Mouse (Mus musculus) left cerebral cortex, postnatal 36 days (tissue): ENCODE results near the gene Ly75. TPM values are rescaled to one million over a fixed set of nuclear protein-coding genes. Genes with fewer than 3 reads are reported as not detected.

Experiments
- DNase-seq, 2 experiments: peaks; one replicate each; pipeline ENCODE4 v3.0.0; 2021 to 2022; ENCODE audit warnings: low spot score in 2 of 2, mixed read lengths in 1 of 2
- intact Hi-C: fragments of 180-260 bp; cut with DNase I; formaldehyde crosslinking; loops from one replicate; pipeline ENCODE4 v1.15.1; 2025
- total RNA-seq, 2 experiments: library from RNA; stranded (reverse); gene quantifications; 2 replicates each; pipeline ENCODE4 v1.2.3; 2021

Gene Ly75
- 1 to 10 TPM; 1.2 to 1.6 TPM for total RNA-seq

DNA sequence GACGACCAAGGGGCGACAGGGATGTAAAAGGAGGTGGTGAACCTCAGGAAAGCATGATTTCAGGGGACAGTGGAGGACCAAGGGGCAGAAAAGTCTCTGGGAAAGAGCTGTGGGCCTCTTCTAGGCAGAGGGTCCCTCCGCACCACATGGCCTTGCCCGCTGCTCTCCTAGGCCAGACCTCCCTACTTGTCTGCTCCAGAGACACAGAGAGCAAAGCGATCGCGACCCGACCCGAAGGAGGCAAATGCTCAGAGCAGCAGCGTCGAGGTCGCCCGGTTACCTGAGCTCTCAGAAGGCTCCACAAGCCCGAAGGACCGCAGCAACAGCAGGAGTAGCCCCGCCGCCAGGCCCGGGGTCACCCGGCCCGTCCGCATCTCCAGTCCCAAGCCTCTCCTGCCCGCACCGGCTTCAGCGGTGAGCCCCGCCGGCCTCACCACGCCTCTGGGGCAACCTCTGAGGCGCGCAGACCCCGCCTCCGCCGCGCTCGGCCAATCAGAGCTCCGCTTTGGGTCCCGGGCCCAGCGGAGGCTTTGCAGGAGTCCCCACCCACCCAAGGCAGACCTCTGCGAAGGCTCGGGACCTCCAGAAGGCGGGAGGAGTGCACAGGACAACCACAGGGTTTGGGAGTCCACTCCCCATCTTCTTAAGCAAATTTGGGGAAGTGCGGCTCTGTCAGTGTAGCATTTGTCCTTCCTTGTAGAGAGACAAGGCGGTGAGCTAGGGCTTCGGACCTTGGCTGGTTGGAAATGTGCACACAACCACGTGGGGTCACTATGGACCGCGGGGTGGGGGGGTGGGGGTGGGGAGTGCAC lies at the start of gene Ly75:
TSS of gene Ly75 (minus strand) at position 446 of the 812 bp plus-strand sequence.
- intact Hi-C loops: no loop called here
- DNase-seq: peak; percentile 12 to 53

DNA sequence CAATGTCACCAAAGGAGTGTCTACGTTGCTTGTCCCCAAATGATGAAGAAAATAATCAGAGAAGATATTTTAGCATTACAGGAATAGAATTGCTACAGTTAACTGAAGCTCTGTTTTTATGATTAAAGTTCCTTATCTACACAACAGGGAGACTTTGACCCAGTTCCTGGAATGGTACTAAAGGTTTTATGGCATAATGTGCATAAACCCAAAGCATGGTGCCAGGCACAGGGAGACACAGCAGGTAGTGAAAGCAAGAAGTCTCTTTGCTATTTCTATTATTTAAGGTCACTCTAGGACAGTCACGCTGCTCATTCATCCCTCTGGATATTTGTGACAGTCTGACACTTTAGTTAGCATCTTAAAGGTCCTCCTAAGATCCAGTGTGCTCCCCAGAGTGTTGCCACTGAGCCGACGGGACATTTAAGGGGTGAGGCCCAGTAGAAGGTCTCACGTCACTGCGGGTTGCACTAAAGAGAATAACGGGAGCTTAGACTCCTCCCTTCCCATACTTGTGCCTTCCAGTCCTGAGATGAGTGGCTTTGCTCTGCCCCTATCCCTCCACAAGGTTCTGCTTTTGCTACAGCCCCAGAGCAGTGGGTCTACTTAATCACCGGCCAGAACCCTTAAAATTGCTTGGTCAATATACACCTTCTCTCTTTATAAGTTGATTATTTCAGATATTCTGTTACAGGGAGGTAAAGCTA lies 47.4 kb upstream of the Ly75 start:
- no peak for DNase-seq
- intact Hi-C loops: no loop called here

DNA sequence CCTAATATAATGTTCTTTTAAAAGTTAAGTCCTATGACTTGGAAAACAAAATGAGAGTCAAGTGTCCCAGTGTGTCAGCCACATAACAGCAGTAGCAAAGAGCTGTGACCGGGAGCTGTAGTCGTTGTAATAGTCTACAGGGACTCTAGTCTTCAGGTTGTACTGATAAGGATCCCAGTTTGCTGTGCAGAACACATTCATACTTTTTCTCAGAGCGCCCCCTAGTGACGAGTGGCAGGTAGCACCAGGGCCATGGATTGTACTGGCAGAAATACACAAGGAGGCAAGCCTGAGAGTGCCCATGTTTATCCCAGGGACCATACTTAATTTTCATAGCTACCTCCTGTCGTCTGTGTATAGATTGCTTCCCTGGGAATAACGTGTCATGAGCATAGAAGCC lies 35.0 kb upstream of the Ly75 start:
- DNase-seq: peak; percentile 57 to 69
- intact Hi-C loops: loop anchor here (10.0 kb wide), 1 partner anchor 883 kb away; no protein-coding TSS in a partner anchor

DNA sequence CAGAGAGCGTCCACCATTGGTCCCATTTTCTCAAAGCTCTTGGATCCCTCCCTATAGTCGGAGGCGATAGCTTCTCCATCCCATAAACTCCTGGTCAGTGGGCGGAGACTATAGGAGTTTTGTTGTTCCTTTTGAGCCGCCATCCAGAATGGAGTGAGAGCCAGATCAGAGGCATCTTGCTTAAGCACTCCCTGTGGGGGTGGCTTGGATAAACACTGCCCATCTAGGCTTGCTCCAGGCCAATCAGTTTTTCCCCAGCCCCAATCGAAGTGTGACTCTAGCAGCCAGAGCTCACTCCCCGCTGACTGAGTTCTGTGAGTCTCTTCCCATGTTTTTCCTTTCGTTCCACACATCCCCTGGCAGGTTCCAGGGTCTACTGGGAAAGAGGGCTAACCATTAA lies 31.2 kb upstream of the Ly75 start:
- intact Hi-C loops: loop anchor here (10.0 kb wide), 1 partner anchor 880 kb away; no protein-coding TSS in a partner anchor
- no peak for DNase-seq

DNA sequence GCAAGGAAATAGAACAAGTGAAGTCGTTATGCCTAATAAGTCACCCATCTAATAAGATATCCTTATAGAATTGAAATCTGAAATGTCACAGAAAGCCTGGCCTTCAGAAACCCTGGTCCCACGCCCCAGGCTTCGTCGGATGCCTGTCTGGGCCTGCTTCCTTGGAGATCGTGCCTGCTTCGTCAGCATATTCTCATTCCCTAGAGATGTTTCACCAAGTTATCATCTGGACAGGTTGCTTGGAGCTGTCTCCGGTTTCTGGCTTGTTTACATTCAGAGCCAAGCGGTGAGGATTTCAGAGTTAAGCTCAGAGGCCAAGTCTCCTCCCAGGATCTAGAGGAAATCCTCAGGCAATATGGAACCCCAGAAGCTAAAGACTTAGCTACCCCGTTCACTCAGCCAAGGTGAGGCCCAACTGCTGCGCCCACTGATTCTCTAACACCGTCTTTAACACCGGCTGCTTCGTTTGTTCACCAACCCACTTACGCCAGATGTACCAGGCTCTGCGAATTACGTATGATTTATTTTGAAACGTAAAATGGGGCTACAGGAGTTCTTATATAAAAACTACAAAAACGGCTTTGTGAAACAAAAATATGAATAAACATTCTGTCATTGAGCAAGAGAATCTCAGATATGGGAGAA lies 30.0 kb upstream of the Ly75 start:
- DNase-seq: peak; percentile 21 to 52
- intact Hi-C loops: loop anchor here (10.0 kb wide), 1 partner anchor 878 kb away; no protein-coding TSS in a partner anchor

DNA sequence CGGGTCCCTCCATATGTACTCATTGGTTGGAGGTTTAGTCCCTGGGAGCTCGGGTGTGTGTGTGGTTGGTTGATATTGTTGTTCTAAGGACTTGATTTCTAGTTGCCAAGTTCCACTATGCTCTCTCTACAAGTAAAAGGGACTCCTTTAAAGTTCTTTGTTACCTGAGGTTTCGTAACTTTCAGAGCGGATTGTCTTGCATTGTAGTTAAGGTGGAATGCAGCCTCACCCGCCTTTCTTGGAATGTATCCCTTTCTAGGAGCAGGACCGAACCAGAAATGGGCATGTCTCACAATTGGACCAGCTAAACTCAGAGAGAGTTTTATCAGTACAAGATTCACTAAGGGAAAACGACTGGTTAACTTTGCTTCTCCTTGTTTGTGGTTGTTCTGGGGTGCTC lies 28.1 kb upstream of the Ly75 start:
- intact Hi-C loops: loop anchor here (10.0 kb wide), 1 partner anchor 876 kb away; no protein-coding TSS in a partner anchor
- no peak for DNase-seq

DNA sequence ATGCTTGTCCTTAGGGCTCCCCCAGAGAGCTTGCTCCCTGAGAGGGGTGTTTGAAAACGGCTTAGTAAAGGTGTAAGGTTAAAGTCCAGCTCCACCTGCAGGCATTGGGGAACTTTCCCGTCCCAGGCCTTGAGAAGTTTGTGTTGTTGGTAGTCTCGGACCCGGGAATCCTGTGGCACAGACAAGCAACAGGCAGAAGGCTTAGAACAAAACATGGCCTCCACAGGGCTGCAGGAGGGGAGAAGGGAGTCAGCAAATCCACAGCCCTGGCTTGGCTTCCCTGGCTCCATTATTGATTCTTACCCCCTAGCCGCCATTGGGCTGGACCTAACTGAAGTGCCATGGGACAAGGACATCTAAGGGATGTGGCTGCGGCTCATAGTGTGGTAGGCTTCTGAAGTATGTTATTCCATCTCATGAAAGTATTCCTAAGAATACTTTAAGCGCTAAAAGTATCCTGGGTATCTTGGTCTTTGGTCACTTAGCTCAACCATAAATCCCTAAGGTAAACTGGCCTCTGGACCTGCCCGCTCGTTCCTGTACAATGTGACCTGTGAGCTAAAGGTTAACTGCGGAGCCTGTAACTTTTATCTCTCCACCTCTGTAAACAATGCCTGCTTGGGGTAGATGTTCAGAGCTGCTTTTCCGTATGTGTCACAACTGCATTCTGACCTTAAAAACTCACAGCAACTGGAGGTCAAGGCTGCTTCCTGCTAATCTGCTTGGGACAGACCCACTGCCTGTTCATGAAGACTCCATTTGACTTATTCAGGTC lies 27.1 kb upstream of the Ly75 start:
- intact Hi-C loops: loop anchor here (10.0 kb wide), 1 partner anchor 875 kb away; no protein-coding TSS in a partner anchor
- DNase-seq: no peak

DNA sequence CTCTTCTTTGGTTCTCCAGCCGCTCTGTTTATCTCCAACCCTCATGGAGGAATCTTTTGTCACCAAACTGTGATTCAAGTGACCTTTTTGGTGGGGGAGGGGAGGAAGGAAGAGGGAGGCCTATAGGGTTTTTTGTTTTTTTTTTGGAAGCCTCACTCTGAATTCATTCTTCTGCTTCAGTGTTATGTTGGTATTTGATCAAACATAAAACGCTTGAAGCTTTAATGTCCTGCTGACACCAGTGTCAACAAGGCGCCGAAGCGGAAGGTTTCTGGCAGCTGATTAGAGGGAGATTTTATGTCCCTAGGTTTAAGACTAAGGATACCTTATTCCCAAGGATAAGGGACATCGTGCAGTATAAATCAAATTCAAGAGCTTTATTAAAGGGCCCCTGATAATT lies 26.1 kb upstream of the Ly75 start:
- intact Hi-C loops: no loop called here
- DNase-seq: no peak

DNA sequence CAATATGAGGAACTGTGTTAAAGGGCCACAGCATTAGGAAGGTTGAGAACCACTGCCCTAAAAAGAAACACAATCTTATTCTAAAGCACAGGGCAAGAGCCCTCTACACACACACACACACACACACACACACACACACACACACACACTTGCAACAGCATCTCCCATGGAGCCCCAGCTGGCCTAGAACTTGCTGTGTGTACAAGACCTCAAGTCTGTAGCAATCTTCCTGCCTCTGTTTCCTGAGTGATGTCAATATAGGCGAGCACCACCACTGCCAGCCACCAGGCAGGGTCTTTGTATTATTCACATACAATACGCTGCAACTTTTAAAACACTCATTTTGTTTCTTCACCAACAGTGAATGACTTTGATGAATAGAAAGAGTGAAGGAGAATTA lies 24.3 kb upstream of the Ly75 start:
- no peak for DNase-seq
- intact Hi-C loops: no loop called here

DNA sequence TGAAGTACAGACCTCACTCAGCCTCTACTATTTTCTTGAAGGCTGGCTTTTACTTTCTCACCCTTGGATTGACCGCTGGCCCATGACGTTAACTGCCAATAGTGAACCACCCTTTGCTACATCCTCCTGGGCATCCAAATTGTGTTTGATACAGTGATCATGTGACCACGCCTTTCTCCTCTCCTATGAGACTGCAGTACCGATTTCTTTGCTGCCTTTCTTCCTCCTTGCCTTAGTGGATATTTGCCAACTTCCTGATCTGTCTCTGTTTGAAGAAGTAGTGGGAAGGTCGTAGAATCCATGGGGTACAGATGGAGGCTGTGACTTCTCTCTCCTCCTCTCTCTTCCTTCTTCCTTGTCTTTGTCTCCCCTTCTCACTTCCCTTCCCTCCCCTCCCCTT lies 22.3 kb upstream of the Ly75 start:
- intact Hi-C loops: no loop called here
- no peak for DNase-seq

DNA sequence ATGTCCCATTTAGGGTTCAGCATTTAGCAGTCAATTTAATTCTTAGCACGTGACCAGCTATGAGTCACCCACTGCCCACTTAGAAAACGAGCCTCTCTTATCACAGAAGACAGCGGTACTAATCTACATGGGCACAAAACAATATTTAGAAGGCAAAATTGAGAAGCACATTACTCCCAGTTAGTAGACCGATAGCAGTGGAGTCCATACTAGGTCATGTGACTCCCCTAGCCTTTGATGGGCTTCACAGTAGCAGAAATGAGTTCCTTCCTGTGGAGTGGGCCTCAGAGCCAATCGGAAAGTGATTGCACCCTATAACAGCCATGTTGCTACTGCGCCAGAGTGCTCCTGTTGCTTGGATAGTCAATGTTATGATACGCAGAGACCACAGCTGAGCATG lies 21.7 kb upstream of the Ly75 start:
- intact Hi-C loops: no loop called here
- DNase-seq: no peak

DNA sequence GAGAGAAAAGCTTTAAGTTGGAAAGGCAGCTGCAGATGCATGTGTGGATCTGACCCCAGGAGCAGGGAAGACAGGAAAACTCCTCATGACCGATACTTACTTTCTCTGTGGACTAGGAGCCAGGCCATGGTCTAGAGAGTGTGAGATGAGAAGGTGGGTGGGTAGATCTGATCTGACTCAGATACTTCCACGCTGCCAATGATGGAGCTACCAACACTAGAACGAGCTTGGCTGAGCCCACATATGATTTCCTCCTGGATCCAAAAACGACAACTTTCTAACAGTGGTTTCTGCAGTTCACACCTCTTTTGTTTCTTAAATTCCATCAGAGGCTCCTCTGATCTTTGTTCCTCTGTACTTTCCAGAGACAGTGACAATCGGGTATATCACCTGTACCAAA lies 18.6 kb upstream of the Ly75 start:
- no peak for DNase-seq
- intact Hi-C loops: no loop called here

DNA sequence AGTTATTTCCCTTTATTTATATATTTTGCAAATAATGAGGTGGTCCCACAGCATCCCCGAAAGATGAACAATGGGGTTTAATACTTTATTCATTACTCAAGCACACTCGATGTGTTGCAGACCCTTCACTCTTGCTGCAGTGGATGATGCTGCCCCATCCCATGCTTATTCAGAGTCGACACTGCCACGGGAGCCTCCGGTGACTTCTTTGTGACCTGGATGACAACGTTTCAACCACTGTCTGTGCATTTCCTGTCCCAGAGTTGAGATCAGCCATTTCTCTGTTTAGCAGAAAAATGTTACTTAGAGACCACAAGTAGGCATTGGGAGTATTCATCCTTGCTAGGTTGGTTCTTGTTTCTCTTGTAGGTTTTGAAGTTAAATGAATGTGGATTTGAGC lies 10.7 kb upstream of the Ly75 start:
- DNase-seq: no peak
- intact Hi-C loops: no loop called here

DNA sequence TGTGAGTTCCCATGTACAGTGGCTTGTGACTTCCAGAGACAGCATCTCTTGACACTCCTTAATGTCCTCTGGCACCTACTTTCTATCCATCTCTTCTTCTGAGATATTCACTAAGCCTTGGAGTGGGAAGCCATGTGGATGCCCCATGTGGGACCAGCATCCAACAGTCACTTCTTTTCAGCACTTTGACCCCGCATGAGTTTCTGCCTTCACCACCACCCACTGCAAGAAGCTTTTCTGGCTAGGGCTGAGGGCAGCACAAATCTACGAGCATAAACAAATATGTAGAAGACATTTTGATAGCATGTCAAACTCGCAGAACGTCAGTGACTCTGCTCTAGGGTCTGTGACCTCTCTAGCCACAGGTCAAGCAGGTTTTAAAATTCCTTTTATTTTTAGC lies 9.2 kb upstream of the Ly75 start:
- intact Hi-C loops: no loop called here
- DNase-seq: no peak

DNA sequence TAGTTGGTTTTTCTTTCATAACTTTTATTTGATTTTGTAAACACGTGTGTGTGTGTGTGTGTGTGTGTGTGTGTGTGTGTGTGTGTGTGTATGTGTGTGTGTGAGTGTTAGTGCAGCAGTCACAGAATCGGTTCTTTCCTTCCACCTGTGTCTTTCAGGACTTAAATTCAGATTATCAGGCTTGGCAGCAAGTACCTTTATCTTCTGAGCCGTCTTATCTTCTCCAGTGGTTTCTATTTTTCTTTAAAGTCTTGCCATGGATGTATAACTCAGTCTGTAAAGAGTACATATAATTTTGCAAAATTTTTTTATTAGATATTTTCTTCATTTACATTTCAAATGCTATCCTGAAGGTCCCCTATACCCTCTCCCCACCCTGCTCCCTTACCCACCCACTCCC lies 4.3 kb upstream of the Ly75 start:
- intact Hi-C loops: no loop called here
- DNase-seq: no peak

DNA sequence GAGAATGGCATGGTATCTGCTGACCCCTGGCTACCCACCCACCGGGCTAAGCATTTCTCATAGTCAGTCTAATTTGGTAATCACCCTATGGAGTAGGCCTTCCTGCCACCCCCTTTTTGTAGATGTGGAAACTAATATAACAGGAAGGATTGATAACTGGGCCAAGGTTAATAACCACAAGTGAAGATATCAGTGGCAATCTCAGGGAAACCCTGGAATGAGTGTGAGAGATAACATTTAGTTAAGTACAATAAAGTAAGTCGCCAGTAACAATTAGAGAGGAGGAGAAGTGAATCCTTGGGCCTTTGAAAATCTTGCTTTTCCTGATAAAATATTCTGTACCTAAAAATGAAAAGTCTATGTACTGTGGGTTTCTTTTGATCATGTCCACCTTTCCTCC lies 3.7 kb upstream of the Ly75 start:
- no peak for DNase-seq
- intact Hi-C loops: no loop called here

DNA sequence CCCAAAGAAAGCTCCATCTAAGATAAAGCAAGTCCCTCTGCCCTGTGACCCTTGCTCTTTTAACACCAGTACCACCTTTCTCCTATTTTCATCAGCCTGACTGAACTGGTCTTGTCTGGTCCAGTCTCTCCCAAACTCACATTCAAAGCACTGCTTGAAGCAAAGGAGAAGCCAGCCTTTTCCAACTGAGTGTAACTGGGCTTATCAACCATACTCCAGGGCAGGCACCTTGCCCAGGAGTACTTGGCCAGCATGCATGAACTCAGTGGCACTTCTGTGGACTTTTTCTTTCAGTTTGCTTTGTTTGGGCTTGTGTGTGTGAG lies 1.6 kb upstream of the Ly75 start:
- no peak for DNase-seq

DNA sequence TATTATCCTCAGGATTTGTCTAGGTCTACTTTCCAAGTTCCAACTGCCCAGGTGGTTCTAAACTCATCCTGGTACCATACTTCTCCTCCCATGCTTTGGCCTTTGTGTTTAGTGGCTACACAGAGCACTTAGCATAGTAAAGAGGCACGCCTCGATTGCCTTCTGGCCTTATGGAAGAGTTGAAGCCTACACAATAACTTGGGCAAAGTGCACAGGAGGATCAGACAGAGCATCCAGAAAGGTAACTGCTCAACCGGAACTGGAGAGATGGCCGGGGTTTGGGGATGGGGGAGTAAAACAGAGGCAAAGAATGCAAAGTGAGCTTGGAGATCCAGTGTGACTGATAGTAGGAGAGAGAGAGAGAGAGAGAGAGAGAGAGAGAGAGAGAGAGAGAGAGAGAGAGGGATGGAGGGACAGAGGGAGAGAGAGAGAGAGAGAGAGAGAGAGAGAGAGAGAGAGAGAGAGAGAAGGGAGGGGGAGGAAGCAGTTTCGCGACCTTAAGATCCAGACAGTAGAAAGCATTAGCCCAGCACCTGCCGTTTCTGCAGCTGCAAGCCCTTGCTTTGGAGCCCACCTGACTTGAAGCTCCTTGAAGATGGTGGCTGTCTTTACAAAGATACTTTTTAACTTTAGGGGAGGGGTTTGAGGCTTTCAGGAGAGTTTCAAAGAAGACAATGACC lies 1.1 kb upstream of the Ly75 start:
- intact Hi-C loops: no loop called here
- DNase-seq: no peak

More for the DNA sequence above, 1.6 kb upstream of the Ly75 start:
- intact Hi-C loops: no loop called here

DNA sequence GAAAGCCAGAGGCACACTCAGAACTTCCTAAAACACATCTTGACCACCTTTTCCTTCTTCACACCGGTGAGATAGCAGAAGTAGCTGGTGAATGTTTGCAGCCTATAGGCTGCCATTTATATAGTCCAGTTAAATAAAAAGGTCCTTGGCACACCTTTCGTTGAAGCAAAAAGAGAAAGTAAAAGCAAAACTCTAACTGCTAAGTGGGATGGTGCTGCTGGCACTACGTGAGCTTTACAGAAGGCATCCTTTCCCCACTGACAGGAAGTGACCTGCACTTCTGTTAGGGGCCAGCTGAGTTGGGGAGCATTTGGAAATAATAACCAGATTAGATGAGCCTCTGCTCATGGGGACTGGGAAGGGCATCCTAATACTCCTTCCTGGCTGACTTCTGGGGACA lies 757 bp downstream of the Ly75 start:
- intact Hi-C loops: no loop called here
- DNase-seq: no peak
